Mouse (Mus musculus) limb, embryonic 15.5 days (tissue): ENCODE results near the gene Lrfn1. TPM values are rescaled to one million over a fixed set of nuclear protein-coding genes. Genes with fewer than 3 reads are reported as not detected.
"Not testable (repeated sequence)": the region's sequence is repeated elsewhere in the genome, so short reads cannot be mapped to it uniquely, and the experiment has no call there.

Experiments
- ATAC-seq: fragments of 200-750 bp; cut with Nextera tagmentation; 2 replicates; pipeline ENCODE4 v1.8.0; 2017; ENCODE audit warnings: low read depth, moderate TSS enrichment; ENCODE audit not compliant: insufficient number of reproducible peaks, low FRiP score, low TSS enrichment
- H3K27ac ChIP-seq: fragments of 300-500 bp; sonication (generic); 2 replicates; pipeline ENCODE4 v1.5.1; 2015; ENCODE audit warnings: moderate library complexity, mild to moderate bottlenecking, inconsistent platforms
- H3K27me3 ChIP-seq: fragments of 300-500 bp; sonication (generic); 2 replicates; pipeline ENCODE4 v1.6.1; 2015; ENCODE audit warnings: inconsistent platforms
- H3K36me3 ChIP-seq: fragments of 300-500 bp; sonication (generic); 2 replicates; pipeline ENCODE4 v1.6.1; 2015; ENCODE audit warnings: inconsistent platforms
- H3K4me1 ChIP-seq: fragments of 300-500 bp; sonication (generic); 2 replicates; pipeline ENCODE4 v1.6.1; 2015; ENCODE audit warnings: inconsistent platforms
- H3K4me2 ChIP-seq: fragments of 300-500 bp; sonication (generic); 2 replicates; pipeline ENCODE4 v1.6.1; 2015; ENCODE audit warnings: mild to moderate bottlenecking, inconsistent platforms
- H3K4me3 ChIP-seq: fragments of 300-500 bp; sonication (generic); 2 replicates; pipeline ENCODE4 v1.5.1; 2015; ENCODE audit warnings: mild to moderate bottlenecking, inconsistent platforms
- H3K9ac ChIP-seq: fragments of 300-500 bp; sonication (generic); 2 replicates; pipeline ENCODE4 v1.6.1; 2015; ENCODE audit warnings: inconsistent platforms
- H3K9me3 ChIP-seq: fragments of 300-500 bp; sonication (generic); 2 replicates; pipeline ENCODE4 v1.6.1; 2016; ENCODE audit warnings: inconsistent platforms
- WGBS: fragments of 180-500 bp; shearing (Covaris S2); methylation state at CpG from one replicate; pipeline ENCODE4 v1.1.7; 2015; 5-methylcytosine and 5-hydroxymethylcytosine counted together
- polyA plus RNA-seq: library from polyadenylated mRNA; unstranded; fragments of >200 nt; fragmentation: Nextera tagmentation; extraction: Ambion mirVana; gene quantifications from 2 replicates; pipeline ENCODE4 v1.2.1, GENCODE M21; 2015

The Lrfn1 gene
- polyA plus RNA-seq, 1 experiment from 2014 or later: 3.5 TPM

DNA sequence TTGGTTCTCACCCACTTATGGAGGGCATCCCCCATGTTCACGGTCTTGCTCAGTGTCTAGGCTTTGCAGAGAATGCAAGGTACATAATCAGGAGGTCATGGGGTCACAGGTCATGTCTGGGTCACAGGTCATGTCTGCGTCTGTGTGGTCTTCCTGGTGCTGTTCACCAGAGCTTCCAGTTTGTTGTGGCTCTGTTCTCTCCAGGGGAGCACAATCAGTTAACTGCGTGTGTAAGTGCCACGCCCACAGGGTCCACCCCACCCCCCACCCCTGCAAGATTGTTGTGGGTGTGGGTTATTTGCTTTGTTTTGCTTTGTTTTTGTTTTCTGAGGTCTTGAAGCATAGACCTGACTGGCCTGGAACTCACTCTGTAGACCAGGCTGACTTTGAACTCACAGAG, 32.4 kb downstream of the Lrfn1 start:
- Histone ChIP-seq H3K4me3 (no peak overlapping the region), H3K27me3 (no peaks in the 10 kb centered on the region), H3K4me2 (no peak overlapping the region), H3K4me1 (peaks cover 11% of the 10 kb centered on the region), H3K27ac (no peak overlapping the region), H3K9ac (no peak overlapping the region), H3K9me3 (no peaks in the 10 kb centered on the region), H3K36me3 (no peaks in the 10 kb centered on the region)
- WGBS: 22% methylated on average over 4 of the region's 4 CpGs
- no peak for ATAC-seq

DNA sequence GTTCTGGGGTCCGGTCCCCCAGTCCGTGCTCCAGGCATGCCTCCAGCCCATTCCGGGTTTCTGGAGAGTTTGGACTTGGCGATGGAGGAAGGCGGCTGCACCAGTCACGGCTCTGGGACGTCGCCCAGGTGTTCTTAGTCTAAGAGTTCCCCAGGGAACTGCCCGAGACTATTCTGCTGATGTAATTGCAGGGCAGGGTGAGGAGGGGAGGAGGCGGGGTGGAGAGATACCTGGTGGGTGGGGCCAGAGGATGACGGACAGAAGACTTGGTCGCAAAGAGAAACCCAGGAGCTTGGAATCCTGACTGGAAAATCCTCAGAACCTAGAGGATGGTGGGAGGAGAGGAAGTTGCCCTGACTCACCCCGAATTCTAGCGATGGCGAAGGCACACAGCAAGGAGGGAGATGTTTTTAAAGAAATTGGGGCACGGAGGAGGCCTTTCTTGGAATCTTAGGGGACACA, 36.3 kb downstream of the Lrfn1 start:
- peaks cover 17% of the 10 kb centered on the region for H3K4me1 ChIP-seq
- no peaks in the 10 kb centered on the region for H3K9me3 ChIP-seq
- peak overlapping the region; percentile 22; the same call in 1 of the 2 replicates for H3K27ac ChIP-seq

DNA sequence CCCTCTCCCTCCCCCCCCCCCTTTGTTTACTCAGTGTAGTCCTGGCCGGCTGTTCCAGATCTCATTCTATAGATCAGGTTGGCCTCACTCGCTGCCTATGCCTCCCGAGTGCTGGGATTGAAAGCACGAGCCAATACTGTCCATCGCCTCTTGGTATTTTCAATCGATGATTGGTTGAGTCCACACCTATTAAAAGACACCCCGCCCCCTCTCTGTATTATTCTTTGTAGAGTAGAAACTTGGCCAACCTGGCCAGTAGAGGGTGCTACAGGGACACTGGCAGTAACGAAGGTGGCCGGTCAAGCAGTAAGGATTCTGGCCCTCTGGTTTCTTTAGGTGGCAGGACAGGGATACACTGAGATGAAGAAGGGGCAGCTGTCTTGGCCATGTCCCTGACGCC, 38.6 kb downstream of the Lrfn1 start:
- ATAC-seq: no peak
- no peak overlapping the region for H3K4me3 ChIP-seq
- no peaks in the 10 kb centered on the region for H3K36me3 ChIP-seq
- no peak overlapping the region for H3K27ac ChIP-seq
- WGBS: 3% methylated on average over 10 of the region's 10 CpGs
- peaks cover 17% of the 10 kb centered on the region for H3K4me1 ChIP-seq
- no peak overlapping the region for H3K4me2 ChIP-seq
- no peaks in the 10 kb centered on the region for H3K27me3 ChIP-seq
- no peak overlapping the region for H3K9ac ChIP-seq
- H3K9me3 ChIP-seq: no peaks in the 10 kb centered on the region

More for the DNA sequence above, 36.3 kb downstream of the Lrfn1 start:
- H3K27me3 ChIP-seq: no peaks in the 10 kb centered on the region
- no peak overlapping the region for H3K9ac ChIP-seq
- no peaks in the 10 kb centered on the region for H3K36me3 ChIP-seq
- WGBS: 4% methylated on average over 16 of the region's 16 CpGs
- H3K4me2 ChIP-seq: peak overlapping the region; percentile 49
- peak overlapping the region; percentile 27 for H3K4me3 ChIP-seq
- ATAC-seq: peak; percentile 14; the same call in 1 of the 2 replicates

DNA sequence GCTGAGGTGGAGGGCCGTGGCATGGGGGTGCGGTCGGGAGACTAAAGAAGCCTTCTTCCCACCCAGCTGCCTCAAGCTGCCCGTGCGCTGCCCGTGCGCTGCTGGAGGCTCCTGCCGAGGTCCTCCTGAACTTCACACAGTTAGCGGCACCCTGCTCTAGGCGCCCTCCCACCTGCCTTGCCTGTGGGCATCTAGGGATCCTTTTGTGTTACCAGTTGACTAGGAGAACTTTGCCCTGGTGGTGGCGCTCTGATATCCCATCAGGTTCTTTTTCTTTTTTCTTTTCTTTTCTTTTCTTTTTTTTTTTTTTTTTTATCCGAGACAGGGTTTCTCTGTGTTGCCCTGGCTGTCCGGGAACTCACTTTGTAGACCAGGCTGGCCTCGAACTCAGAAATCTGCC, 39.1 kb downstream of the Lrfn1 start:
- Histone ChIP-seq H3K9ac (no peak overlapping the region), H3K27me3 (no peaks in the 10 kb centered on the region), H3K4me2 (no peak overlapping the region), H3K36me3 (no peaks in the 10 kb centered on the region), H3K27ac (no peak overlapping the region), H3K4me1 (peaks cover 17% of the 10 kb centered on the region), H3K4me3 (no peak overlapping the region), H3K9me3 (no peaks in the 10 kb centered on the region)
- 32% methylated on average over 14 of the region's 14 CpGs for WGBS
- ATAC-seq: no peak

DNA sequence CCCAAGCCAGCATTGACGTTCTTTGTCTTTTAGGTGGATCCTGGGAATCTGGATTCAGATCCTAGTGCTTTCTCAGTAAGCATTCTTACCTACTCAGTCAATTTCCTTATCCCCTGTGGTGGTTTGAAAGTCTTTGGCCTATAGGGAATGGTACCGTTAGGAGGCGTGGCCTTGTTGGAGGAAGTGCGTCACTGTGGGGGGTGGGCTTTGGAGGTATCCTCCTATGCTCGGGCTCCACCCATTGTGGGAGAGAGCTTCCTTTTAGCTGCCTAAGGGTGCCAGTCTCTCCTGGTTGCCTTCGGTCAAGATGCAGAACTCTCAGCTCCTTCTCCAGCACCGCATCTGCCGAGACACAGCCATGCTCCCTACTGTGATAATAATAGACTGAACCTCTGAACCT, 40.5 kb downstream of the Lrfn1 start:
- no peaks in the 10 kb centered on the region for H3K27me3 ChIP-seq
- H3K9ac ChIP-seq: no peak overlapping the region
- H3K4me2 ChIP-seq: no peak overlapping the region
- H3K36me3 ChIP-seq: no peaks in the 10 kb centered on the region
- ATAC-seq: no peak
- H3K9me3 ChIP-seq: no peaks in the 10 kb centered on the region
- peaks cover 16% of the 10 kb centered on the region for H3K4me1 ChIP-seq
- H3K27ac ChIP-seq: no peak overlapping the region
- H3K4me3 ChIP-seq: no peak overlapping the region
- 81% methylated on average over 8 of the region's 8 CpGs for WGBS

- Histone ChIP-seq H3K9me3 (no peaks in the 10 kb centered on the region), H3K27me3 (no peaks in the 10 kb centered on the region), H3K36me3 (no peaks in the 10 kb centered on the region), H3K4me1 (peaks cover 5% of the 10 kb centered on the region; the same call in 1 of the 2 replicates), H3K4me2 (no peak overlapping the region), H3K9ac (no peak overlapping the region), H3K27ac (no peak overlapping the region), H3K4me3 (no peak overlapping the region)
- no peak for ATAC-seq
- WGBS: 73% methylated on average over 11 of the region's 11 CpGs
These were observed 43.6 kb downstream of the Lrfn1 start for GRCm38 (mm10) chr7:28495426-28495825.

- Histone ChIP-seq H3K9me3 (no peaks in the 10 kb centered on the region), H3K4me2 (no peak overlapping the region), H3K9ac (no peak overlapping the region), H3K27me3 (no peaks in the 10 kb centered on the region), H3K4me3 (no peak overlapping the region), H3K27ac (no peak overlapping the region), H3K36me3 (no peaks in the 10 kb centered on the region), H3K4me1 (no peaks in the 10 kb centered on the region)
- ATAC-seq: no peak
- WGBS: 3% methylated on average over 5 of the region's 5 CpGs
These were observed 53.8 kb downstream of the Lrfn1 start for GRCm38 (mm10) chr7:28505585-28505984.

- not testable (repeated sequence) for H3K27ac ChIP-seq, H3K4me3 ChIP-seq, ATAC-seq, H3K4me1 ChIP-seq, H3K36me3 ChIP-seq, H3K9me3 ChIP-seq, H3K9ac ChIP-seq, H3K27me3 ChIP-seq, H3K4me2 ChIP-seq
- WGBS: 62% methylated on average over 2 of the region's 2 CpGs
These were observed 57.3 kb downstream of the Lrfn1 start for GRCm38 (mm10) chr7:28509121-28509520.

- not testable (repeated sequence) for H3K4me1 ChIP-seq, H3K9ac ChIP-seq, ATAC-seq, H3K27ac ChIP-seq, H3K4me2 ChIP-seq, H3K9me3 ChIP-seq, H3K36me3 ChIP-seq, H3K27me3 ChIP-seq, H3K4me3 ChIP-seq
- WGBS: 55% methylated on average over 8 of the region's 8 CpGs
These were observed 58.7 kb downstream of the Lrfn1 start, which contains the start of gene Ifnl2 for GRCm38 (mm10) chr7:28510405-28510974. TSS of gene Ifnl2 (minus strand) at chr7:28510455.

GRCm38 (mm10) chr7:28511441-28511840, 59.7 kb downstream of the Lrfn1 start:
- Histone ChIP-seq H3K9ac (no peak overlapping the region), H3K4me3 (no peak overlapping the region), H3K4me1 (no peaks in the 10 kb centered on the region), H3K4me2 (no peak overlapping the region), H3K36me3 (no peaks in the 10 kb centered on the region), H3K27me3 (no peaks in the 10 kb centered on the region), H3K9me3 (no peaks in the 10 kb centered on the region), H3K27ac (no peak overlapping the region)
- 75% methylated on average over 8 of the region's 8 CpGs for WGBS
- ATAC-seq: no peak

Other genes starting within 250 kb of the Lrfn1 start
- gene Eid2, start 184.1 kb upstream of the Lrfn1 start, polyA plus RNA-seq: 2.8 and 3.5 TPM in 2 replicates
- 12.6 and 12.8 TPM in 2 replicates for gene Eid2b, start 174.2 kb upstream of the Lrfn1 start, polyA plus RNA-seq
- 1.0 TPM in 1 of 2 replicates, not detected in the other for gene Selenov, start 160.8 kb upstream of the Lrfn1 start, polyA plus RNA-seq
- gene Dll3, start 149.7 kb upstream of the Lrfn1 start, polyA plus RNA-seq: 0.35 and 0.53 TPM in 2 replicates
- 115 and 126 TPM in 2 replicates for gene Timm50, start 139.9 kb upstream of the Lrfn1 start, polyA plus RNA-seq
- 95.3 and 98.0 TPM in 2 replicates for gene Supt5, start 113.2 kb upstream of the Lrfn1 start, polyA plus RNA-seq
- 822 and 1,022 TPM in 2 replicates for gene Rps16, start 101.3 kb upstream of the Lrfn1 start, polyA plus RNA-seq
- gene Plekhg2, start 79.4 kb upstream of the Lrfn1 start, polyA plus RNA-seq: 54.4 and 54.8 TPM in 2 replicates
- gene Zfp36, start 71.7 kb upstream of the Lrfn1 start, polyA plus RNA-seq: 22.8 and 26.0 TPM in 2 replicates
- 44.8 and 45.1 TPM in 2 replicates for gene Med29, start 59.3 kb upstream of the Lrfn1 start, polyA plus RNA-seq
- gene Paf1, start 59.0 kb upstream of the Lrfn1 start, polyA plus RNA-seq: 67.6 and 73.4 TPM in 2 replicates
- gene Gmfg, start 14.5 kb upstream of the Lrfn1 start, polyA plus RNA-seq: 18.1 and 19.3 TPM in 2 replicates
- gene Ifnl2, start 58.5 kb downstream of the Lrfn1 start, polyA plus RNA-seq: not detected in 2 replicates
- gene Ifnl3, start 70.9 kb downstream of the Lrfn1 start, polyA plus RNA-seq: not detected in 2 replicates
- not detected in 2 replicates for gene Sycn, start 88.9 kb downstream of the Lrfn1 start, polyA plus RNA-seq
- 1.6 and 2.3 TPM in 2 replicates for gene Nccrp1, start 95.3 kb downstream of the Lrfn1 start, polyA plus RNA-seq
- 26.3 and 28.3 TPM in 2 replicates for gene Samd4b, start 146.2 kb downstream of the Lrfn1 start, polyA plus RNA-seq
- gene Pak4, start 146.2 kb downstream of the Lrfn1 start, polyA plus RNA-seq: 33.7 and 34.9 TPM in 2 replicates
- 1.8 and 1.9 TPM in 2 replicates for gene Acp7, start 179.4 kb downstream of the Lrfn1 start, polyA plus RNA-seq
- gene Fbxo27, start 240.9 kb downstream of the Lrfn1 start, polyA plus RNA-seq: 6.2 and 7.2 TPM in 2 replicates